Mouse (Mus musculus): ENCODE results near the gene Clec9a. TPM values are rescaled to one million over a fixed set of nuclear protein-coding genes. Genes with fewer than 3 reads are reported as not detected.

Gene Clec9a
- 0.45 and 0.55 TPM in 2 replicates for polyA plus RNA-seq (2015; fragmentation: Nextera tagmentation; extraction: Ambion mirVana)

- Histone ChIP-seq H3K27ac (no peak within 1 kb of the TSS), H3K4me2 (no peak within 1 kb of the TSS), H3K27me3 (no peaks in the 10 kb centered on the region), H3K9me3 (replicated peaks) (no peaks in the 10 kb centered on the region), H3K9ac (no peak within 1 kb of the TSS), H3K4me1 (no peaks in the 10 kb centered on the region), H3K36me3 (no peaks in the 10 kb centered on the region), H3K4me3 (replicated peaks) (no peak within 1 kb of the TSS)
- no peak for ATAC-seq (replicated peaks; ENCODE audit: low FRiP score)
- 84% methylated on average over 2 of the region's 2 CpGs for WGBS
Measured at GRCm38 (mm10) chr6:129408562-129408961, at the start of gene Clec9a. Gene Clec9a (plus strand): TSS chr6:129408862.

- H3K4me3 ChIP-seq (replicated peaks), result no peak overlapping the region
- ATAC-seq (replicated peaks; ENCODE audit: low FRiP score), result no peak
Measured at GRCm38 (mm10) chr6:129359515-129359914, 49.1 kb upstream of the Clec9a start.

GRCm38 (mm10) chr6:129363942-129364341, 44.7 kb upstream of the Clec9a start:
- H3K4me3 ChIP-seq (replicated peaks), result no peak overlapping the region
- H3K36me3 ChIP-seq, result no peaks in the 10 kb centered on the region

More at GRCm38 (mm10) chr6:129359515-129359914, 49.1 kb upstream of the Clec9a start:
- no peaks in the 10 kb centered on the region for H3K27me3 ChIP-seq
- H3K4me1 ChIP-seq, result no peaks in the 10 kb centered on the region
- H3K4me2 ChIP-seq, result no peak overlapping the region
- H3K9me3 ChIP-seq (replicated peaks), result no peaks in the 10 kb centered on the region
- no peak overlapping the region for H3K27ac ChIP-seq
- no peaks in the 10 kb centered on the region for H3K36me3 ChIP-seq
- no peak overlapping the region for H3K9ac ChIP-seq
- 88% methylated on average over 2 of the region's 2 CpGs for WGBS

DNA sequence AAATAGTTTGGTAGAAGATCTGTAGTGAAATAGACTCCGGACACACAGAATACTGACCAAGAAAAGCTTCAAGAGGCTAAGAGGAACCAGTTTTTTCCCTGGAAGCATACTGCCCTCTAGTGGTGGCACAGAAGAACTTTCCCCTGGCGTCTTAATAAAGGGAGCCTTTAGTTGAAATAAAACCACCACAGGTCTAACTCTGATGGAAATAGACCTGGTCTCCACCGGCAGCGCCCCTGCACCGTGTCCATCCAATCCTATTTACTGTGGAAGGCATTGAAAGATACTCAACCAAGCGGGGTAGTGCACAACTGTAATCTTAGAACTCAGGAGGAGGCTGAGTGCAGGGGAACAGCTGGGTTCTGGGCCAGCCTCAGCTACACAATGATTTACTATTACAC, 42.7 kb upstream of the Clec9a start:
- H3K4me1 ChIP-seq, result no peaks in the 10 kb centered on the region
- H3K9me3 ChIP-seq (replicated peaks), result no peaks in the 10 kb centered on the region
- H3K4me2 ChIP-seq, result no peak overlapping the region
- 0 out of 2 replicates have a peak, but pooled peaks have one; percentile 46 for ATAC-seq (replicated peaks; ENCODE audit: low FRiP score)
- H3K27me3 ChIP-seq, result no peaks in the 10 kb centered on the region
- no peak overlapping the region for H3K4me3 ChIP-seq (replicated peaks)
- no peak overlapping the region for H3K27ac ChIP-seq
- no peaks in the 10 kb centered on the region for H3K36me3 ChIP-seq
- no peak overlapping the region for H3K9ac ChIP-seq
- 13% methylated on average over 6 of the region's 6 CpGs for WGBS

More at GRCm38 (mm10) chr6:129363942-129364341, 44.7 kb upstream of the Clec9a start:
- no peak overlapping the region for H3K4me2 ChIP-seq
- H3K9me3 ChIP-seq (replicated peaks), result no peaks in the 10 kb centered on the region
- WGBS, result 34% methylated on average over 1 of the region's 1 CpGs
- no peak for ATAC-seq (replicated peaks; ENCODE audit: low FRiP score)
- H3K9ac ChIP-seq, result no peak overlapping the region
- H3K27me3 ChIP-seq, result no peaks in the 10 kb centered on the region
- H3K27ac ChIP-seq, result no peak overlapping the region
- no peaks in the 10 kb centered on the region for H3K4me1 ChIP-seq

DNA sequence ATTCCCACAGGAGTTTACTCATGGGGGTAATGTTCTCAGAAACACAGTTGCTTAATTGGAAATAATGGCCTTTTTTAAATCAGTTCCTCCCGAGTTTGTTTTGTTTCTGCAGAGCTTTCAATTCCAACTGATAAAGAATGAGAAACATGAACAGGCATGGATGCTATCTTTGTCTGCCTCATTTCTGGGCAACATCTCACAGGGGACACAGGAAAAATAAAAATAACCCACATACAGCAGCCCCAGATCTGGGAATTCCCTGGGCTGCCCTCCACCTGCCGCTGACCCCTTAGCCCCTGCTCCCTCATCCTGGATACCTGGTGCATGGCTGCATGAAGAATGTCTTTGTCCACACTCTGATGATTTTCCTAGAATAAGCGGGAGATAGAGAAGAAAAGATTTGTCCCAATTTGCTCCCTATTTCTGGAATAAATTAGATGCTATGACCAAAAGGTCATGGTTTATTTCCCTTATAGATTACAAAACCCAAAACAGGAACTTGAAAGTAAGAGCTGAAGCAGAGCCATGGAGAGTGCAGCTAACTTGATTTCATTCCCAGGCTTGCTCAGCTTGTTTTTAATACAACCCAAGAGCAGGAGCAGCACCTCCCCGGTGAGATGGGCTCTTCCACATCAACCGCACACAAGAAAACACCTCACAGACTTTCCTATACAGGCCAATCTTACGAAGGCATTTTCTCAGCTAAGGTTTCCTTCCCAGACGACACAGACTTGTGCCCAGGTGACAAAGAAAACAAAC, 39.1 kb upstream of the Clec9a start:
- Histone ChIP-seq H3K9ac (no peak overlapping the region), H3K27ac (no peak overlapping the region), H3K4me2 (no peak overlapping the region), H3K4me3 (replicated peaks) (no peak overlapping the region), H3K9me3 (replicated peaks) (no peaks in the 10 kb centered on the region), H3K4me1 (no peaks in the 10 kb centered on the region), H3K36me3 (no peaks in the 10 kb centered on the region), H3K27me3 (no peaks in the 10 kb centered on the region)
- no peak for ATAC-seq (replicated peaks; ENCODE audit: low FRiP score)
- 56% methylated on average over 7 of the region's 7 CpGs for WGBS

GRCm38 (mm10) chr6:129374937-129375471, 33.7 kb upstream of the Clec9a start:
- Histone ChIP-seq H3K4me2 (no peak overlapping the region), H3K4me1 (no peaks in the 10 kb centered on the region), H3K27ac (no peak overlapping the region), H3K4me3 (replicated peaks) (no peak overlapping the region), H3K27me3 (no peaks in the 10 kb centered on the region), H3K9me3 (replicated peaks) (no peaks in the 10 kb centered on the region), H3K9ac (no peak overlapping the region), H3K36me3 (no peaks in the 10 kb centered on the region)
- no peak for ATAC-seq (replicated peaks; ENCODE audit: low FRiP score)
- 83% methylated on average over 2 of the region's 2 CpGs for WGBS

DNA sequence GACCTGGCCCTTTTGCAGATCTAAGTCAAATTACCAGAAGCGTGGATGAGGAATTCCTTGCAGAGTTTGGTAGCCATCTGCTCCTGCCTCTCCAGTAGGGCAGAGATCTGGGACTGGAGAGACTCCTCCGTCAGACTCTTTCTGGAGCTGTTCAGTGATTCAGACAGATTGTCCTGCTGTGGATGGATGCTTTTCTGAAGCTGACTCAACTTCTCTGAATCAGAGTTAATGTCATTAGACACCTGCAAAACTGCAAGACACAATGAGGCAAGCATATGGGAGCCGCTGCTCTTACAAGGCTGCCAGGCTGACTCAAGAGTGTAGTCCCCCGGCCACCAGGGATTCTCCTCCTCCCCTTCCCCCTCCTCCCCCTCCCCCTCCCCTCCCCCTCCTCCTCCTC, 28.2 kb upstream of the Clec9a start:
- ATAC-seq (replicated peaks; ENCODE audit: low FRiP score), result no peak
- Histone ChIP-seq H3K9ac (no peak overlapping the region), H3K9me3 (replicated peaks) (no peaks in the 10 kb centered on the region), H3K4me2 (no peak overlapping the region), H3K27me3 (no peaks in the 10 kb centered on the region), H3K4me1 (no peaks in the 10 kb centered on the region), H3K27ac (no peak overlapping the region), H3K4me3 (replicated peaks) (no peak overlapping the region), H3K36me3 (no peaks in the 10 kb centered on the region)
- WGBS, result 68% methylated on average over 4 of the region's 4 CpGs

- no peaks in the 10 kb centered on the region for H3K36me3 ChIP-seq
- no peaks in the 10 kb centered on the region for H3K4me1 ChIP-seq
- ATAC-seq (replicated peaks; ENCODE audit: low FRiP score), result no peak
- no peaks in the 10 kb centered on the region for H3K9me3 ChIP-seq (replicated peaks)
- no peak overlapping the region for H3K27ac ChIP-seq
- H3K27me3 ChIP-seq, result no peaks in the 10 kb centered on the region
- H3K9ac ChIP-seq, result no peak overlapping the region
- no peak overlapping the region for H3K4me3 ChIP-seq (replicated peaks)
- WGBS, result 39% methylated on average over 1 of the region's 1 CpGs
- H3K4me2 ChIP-seq, result no peak overlapping the region
Measured at GRCm38 (mm10) chr6:129381736-129382135, 26.9 kb upstream of the Clec9a start.

GRCm38 (mm10) chr6:129383466-129383865, 25.2 kb upstream of the Clec9a start:
- WGBS, result 74% methylated on average over 3 of the region's 3 CpGs
- Histone ChIP-seq H3K9me3 (replicated peaks) (no peaks in the 10 kb centered on the region), H3K4me1 (no peaks in the 10 kb centered on the region), H3K36me3 (no peaks in the 10 kb centered on the region), H3K27me3 (no peaks in the 10 kb centered on the region), H3K4me3 (replicated peaks) (no peak overlapping the region), H3K4me2 (no peak overlapping the region), H3K9ac (no peak overlapping the region), H3K27ac (no peak overlapping the region)
- no peak for ATAC-seq (replicated peaks; ENCODE audit: low FRiP score)

DNA sequence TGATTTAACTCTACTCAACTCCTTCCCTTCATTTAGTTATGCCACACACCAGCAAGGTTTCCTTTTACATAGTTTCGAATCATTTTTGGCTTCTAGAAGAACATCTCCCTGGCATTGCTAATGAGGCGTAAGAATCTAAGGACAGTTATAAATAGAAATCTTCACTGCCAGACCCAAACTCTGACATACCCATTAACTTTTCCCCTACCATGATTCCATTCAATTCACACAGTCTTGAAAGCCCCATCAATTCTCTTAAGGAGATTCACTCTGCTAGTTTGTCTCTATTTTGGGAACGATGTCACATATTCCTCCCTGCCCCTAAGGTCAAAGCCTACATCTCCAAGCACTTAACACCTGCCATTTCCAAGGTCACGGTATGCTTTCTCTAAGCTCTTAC, 23.7 kb upstream of the Clec9a start:
- WGBS, result 80% methylated on average over 4 of the region's 4 CpGs
- ATAC-seq (replicated peaks; ENCODE audit: low FRiP score), result no peak
- Histone ChIP-seq H3K36me3 (no peaks in the 10 kb centered on the region), H3K4me2 (no peak overlapping the region), H3K4me3 (replicated peaks) (no peak overlapping the region), H3K4me1 (no peaks in the 10 kb centered on the region), H3K27ac (no peak overlapping the region), H3K9me3 (replicated peaks) (no peaks in the 10 kb centered on the region), H3K9ac (no peak overlapping the region), H3K27me3 (no peaks in the 10 kb centered on the region)

GRCm38 (mm10) chr6:129385774-129386173, 22.9 kb upstream of the Clec9a start, which contains the start of gene Clec12b:
Gene Clec12b (minus strand): TSS chr6:129385874.
- H3K4me1 ChIP-seq, result no peaks in the 10 kb centered on the region
- H3K9me3 ChIP-seq (replicated peaks), result no peaks in the 10 kb centered on the region
- H3K9ac ChIP-seq, result no peak within 1 kb of the TSS
- no peaks in the 10 kb centered on the region for H3K36me3 ChIP-seq
- WGBS, result 85% methylated on average over 2 of the region's 2 CpGs
- H3K4me2 ChIP-seq, result no peak within 1 kb of the TSS
- no peak within 1 kb of the TSS for H3K27ac ChIP-seq
- ATAC-seq (replicated peaks; ENCODE audit: low FRiP score), result no peak
- no peak within 1 kb of the TSS for H3K4me3 ChIP-seq (replicated peaks)
- no peaks in the 10 kb centered on the region for H3K27me3 ChIP-seq

- no peaks in the 10 kb centered on the region for H3K9me3 ChIP-seq (replicated peaks)
- H3K4me1 ChIP-seq, result 0 out of 2 replicates have a peak, but pooled peaks cover 3% of the 10 kb centered on the region
- ATAC-seq (replicated peaks; ENCODE audit: low FRiP score), result 0 out of 2 replicates have a peak, but pooled peaks have one; percentile 18
- WGBS, result 26% methylated on average over 2 of the region's 2 CpGs
- H3K4me3 ChIP-seq (replicated peaks), result no peak overlapping the region
- H3K36me3 ChIP-seq, result no peaks in the 10 kb centered on the region
- no peak overlapping the region for H3K27ac ChIP-seq
- H3K27me3 ChIP-seq, result no peaks in the 10 kb centered on the region
- H3K4me2 ChIP-seq, result no peak overlapping the region
- no peak overlapping the region for H3K9ac ChIP-seq
Measured at GRCm38 (mm10) chr6:129393087-129393720, 15.5 kb upstream of the Clec9a start.
